Mouse (Mus musculus): ENCODE measurements around the gene Tox2. TPM values are rescaled to one million over a fixed set of nuclear protein-coding genes. Genes with fewer than 3 reads are reported as not detected.

Tox2 gene
- total RNA-seq, 2 experiments from 2014 or later, result 0.28 to 0.31 TPM

GRCm38 (mm10) chr2:163243917-163244852, 41.3 kb downstream of the Tox2 start:
- intact Hi-C loops (cut with DNase I), result no loop called here
- DNase-seq, result no peak
- TF ChIP-seq CTCF (IDR thresholded peaks at IDR 0.05), result no peak
- Histone ChIP-seq H3K27ac (no peak overlapping the region), H3K4me3 (no peak overlapping the region)

GRCm38 (mm10) chr2:163248912-163249311, 46.0 kb downstream of the Tox2 start:
- Histone ChIP-seq H3K4me3 (no peak overlapping the region), H3K27ac (no peak overlapping the region)
- intact Hi-C loops (cut with DNase I), result no loop called here
- no peak for TF ChIP-seq CTCF (IDR thresholded peaks at IDR 0.05)
- no peak for DNase-seq

- DNase-seq, result no peak
- peak; percentile 28; the same call in 1 of the 2 replicates for TF ChIP-seq CTCF (IDR thresholded peaks at IDR 0.05)
- no peak overlapping the region for H3K27ac ChIP-seq
- intact Hi-C loops (cut with DNase I), result no loop called here
- no peak overlapping the region for H3K4me3 ChIP-seq
Measured at GRCm38 (mm10) chr2:163252645-163253044, 49.7 kb downstream of the Tox2 start.

GRCm38 (mm10) chr2:163253248-163254099, 50.5 kb downstream of the Tox2 start:
- DNase-seq, result no peak
- intact Hi-C loops (cut with DNase I), result no loop called here
- no peak for TF ChIP-seq CTCF (IDR thresholded peaks at IDR 0.05)
- peak overlapping the region; percentile 20 for H3K4me3 ChIP-seq
- H3K27ac ChIP-seq, result no peak overlapping the region

- no peak overlapping the region for H3K4me3 ChIP-seq
- TF ChIP-seq CTCF (IDR thresholded peaks at IDR 0.05), result no peak
- DNase-seq, result no peak
- no peak overlapping the region for H3K27ac ChIP-seq
- intact Hi-C loops (cut with DNase I), result no loop called here
Measured at GRCm38 (mm10) chr2:163254228-163254627, 51.3 kb downstream of the Tox2 start.

GRCm38 (mm10) chr2:163256765-163257164, 53.8 kb downstream of the Tox2 start:
- intact Hi-C loops (cut with DNase I), result no loop called here
- no peak for DNase-seq
- no peak for TF ChIP-seq CTCF (IDR thresholded peaks at IDR 0.05)

GRCm38 (mm10) chr2:163261362-163262054, 58.6 kb downstream of the Tox2 start:
- DNase-seq, result no peak
- Histone ChIP-seq H3K27ac (no peak overlapping the region), H3K4me3 (no peak overlapping the region)
- intact Hi-C loops (cut with DNase I), result no loop called here
- TF ChIP-seq CTCF (IDR thresholded peaks at IDR 0.05), result no peak

More at GRCm38 (mm10) chr2:163256765-163257164, 53.8 kb downstream of the Tox2 start:
- no peak overlapping the region for H3K4me3 ChIP-seq
- no peak overlapping the region for H3K27ac ChIP-seq

GRCm38 (mm10) chr2:163262055-163262420, 59.1 kb downstream of the Tox2 start:
- H3K4me3 ChIP-seq, result no peak overlapping the region
- H3K27ac ChIP-seq, result no peak overlapping the region
- TF ChIP-seq CTCF (IDR thresholded peaks at IDR 0.05), result no peak
- no peak for DNase-seq
- intact Hi-C loops (cut with DNase I), result no loop called here

- DNase-seq, result no peak
- TF ChIP-seq CTCF (IDR thresholded peaks at IDR 0.05), result no peak
- no peak overlapping the region for H3K27ac ChIP-seq
- intact Hi-C loops (cut with DNase I), result no loop called here
- no peak overlapping the region for H3K4me3 ChIP-seq
Measured at GRCm38 (mm10) chr2:163267097-163267496, 64.2 kb downstream of the Tox2 start.

GRCm38 (mm10) chr2:163271581-163272492, 68.9 kb downstream of the Tox2 start:
- no peak for DNase-seq
- intact Hi-C loops (cut with DNase I), result loop anchor here (5.0 kb wide), 1 partner anchor 55 kb away; no protein-coding TSS in a partner anchor
- Histone ChIP-seq H3K27ac (no peak overlapping the region), H3K4me3 (no peak overlapping the region)
- no peak for TF ChIP-seq CTCF (IDR thresholded peaks at IDR 0.05)

- intact Hi-C loops (cut with DNase I), result loop anchor here (2.0 to 5.0 kb wide), 2 partner anchors 53 to 127 kb away; no protein-coding TSS in a partner anchor
Measured at GRCm38 (mm10) chr2:163273815-163274214, 70.9 kb downstream of the Tox2 start.

More at GRCm38 (mm10) chr2:163273815-163274214, 70.9 kb downstream of the Tox2 start:
- peak; percentile 32 for DNase-seq
- Histone ChIP-seq H3K27ac (no peak overlapping the region), H3K4me3 (no peak overlapping the region)
- peak; percentile 66 for TF ChIP-seq CTCF (IDR thresholded peaks at IDR 0.05)
